Mouse (Mus musculus): ENCODE results near the gene Micall1. TPM values are rescaled to one million over a fixed set of nuclear protein-coding genes. Genes with fewer than 3 reads are reported as not detected.

Micall1 gene
- total and polyA plus RNA-seq, 2 experiments from 2014 or later: 10.3 to 35.5 TPM

DNA sequence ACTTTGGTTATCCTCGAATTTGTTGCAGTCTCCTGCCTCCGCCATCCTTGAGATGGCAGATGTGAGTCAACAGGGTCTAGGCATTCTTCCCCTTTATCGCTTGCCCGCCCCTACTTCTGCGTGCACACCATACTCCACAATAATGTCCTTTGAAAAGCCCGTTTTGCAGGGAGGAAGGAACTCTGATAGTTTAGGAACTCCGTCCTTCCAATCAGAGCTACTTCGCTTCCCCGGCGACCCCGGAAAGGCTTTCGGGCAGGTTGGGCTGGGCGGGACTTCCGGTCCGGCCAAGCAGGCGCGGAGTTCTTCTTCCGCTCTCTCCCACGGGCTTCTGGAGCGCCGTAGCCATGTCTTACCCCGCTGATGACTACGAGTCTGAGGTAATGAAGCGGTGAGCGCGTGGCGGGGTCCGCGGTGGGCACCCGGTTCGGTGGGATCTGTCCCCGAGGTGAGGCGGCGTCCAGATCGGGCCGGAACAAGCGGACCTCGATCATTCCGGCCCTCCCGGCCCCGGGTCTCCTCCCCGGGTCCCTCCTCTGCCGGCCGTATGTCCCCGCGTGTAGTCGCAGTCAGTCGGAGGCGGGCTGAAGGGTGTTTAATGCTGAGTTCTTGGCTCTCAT, 33.7 kb upstream of the Micall1 start, which contains the start of gene Eif3l:
Gene Eif3l (plus strand): TSS at position 267 of the 620 bp plus-strand sequence.
- Histone ChIP-seq H3K4me1 (ENCODE audit: insufficient read depth, low read length) (no peaks in the 10 kb centered on the region), H3K4me2 (ENCODE audit: low read depth, low read length, poor library complexity, severe bottlenecking) (peak within 1 kb of the TSS; percentile 86), H3K4me3 (ENCODE audit: low read depth, low read length) (peak within 1 kb of the TSS; percentile 68), H3K27me3 (ENCODE audit: insufficient read depth, low read length) (no peaks in the 10 kb centered on the region), H3K36me3 (ENCODE audit: insufficient read depth, low read length) (peaks cover 24% of the 10 kb centered on the region), H3K9me3 (ENCODE audit: low read length) (no peaks in the 10 kb centered on the region), H3K27ac (ENCODE audit: low read depth, low read length) (peak within 1 kb of the TSS; percentile 49), H3K9ac (replicated peaks; ENCODE audit: low read length, poor library complexity, severe bottlenecking) (peak within 1 kb of the TSS; percentile 63)
- TF ChIP-seq CTCF (IDR thresholded peaks at IDR 0.05): peak; percentile 43
- peak; percentile 86 for DNase-seq (ENCODE audit: low spot score)
- ATAC-seq (ENCODE audit: low FRiP score): peak; percentile 81; the same call in 1 of the 2 replicates
- WGBS: under 1% methylated on average over 49 of the region's 49 CpGs

DNA sequence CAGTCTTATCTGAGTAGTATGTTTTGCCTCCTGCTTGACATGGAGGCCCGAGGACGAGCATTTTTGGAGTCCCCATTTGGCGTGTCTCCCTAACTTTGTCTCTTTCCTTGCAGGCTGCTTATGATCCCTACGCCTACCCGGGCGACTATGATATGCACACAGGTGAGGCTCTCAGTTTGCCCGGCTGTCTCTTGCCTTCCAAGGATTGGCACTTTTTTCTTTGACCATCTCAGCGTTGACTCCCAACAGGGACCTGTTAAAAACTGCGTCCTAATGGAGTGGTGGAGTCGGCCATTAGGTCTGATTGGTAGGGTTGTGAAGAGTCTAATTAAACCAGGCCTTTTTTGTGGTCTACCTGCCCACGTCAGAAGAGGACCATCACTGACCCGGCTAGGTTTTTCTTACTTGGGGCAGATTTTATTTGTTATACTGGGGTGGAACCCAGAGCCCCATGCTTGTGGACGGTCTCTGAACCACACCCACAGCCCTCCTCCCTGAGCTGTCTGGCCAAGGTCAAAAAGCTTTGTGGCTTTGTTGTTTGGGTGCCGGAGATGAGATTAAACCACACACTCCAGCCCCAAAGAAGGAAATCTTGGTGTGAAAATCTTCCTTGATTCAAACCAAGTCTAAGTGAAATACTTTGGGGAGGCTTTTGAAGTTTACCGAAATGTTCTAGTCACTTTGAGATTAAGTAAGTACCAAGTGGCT, 32.9 kb upstream of the Micall1 start:
- Histone ChIP-seq H3K27me3 (ENCODE audit: insufficient read depth, low read length) (no peaks in the 10 kb centered on the region), H3K27ac (ENCODE audit: low read depth, low read length) (0 out of 2 replicates have a peak overlapping the region, but pooled peaks have one; percentile 49), H3K9me3 (ENCODE audit: low read length) (no peaks in the 10 kb centered on the region), H3K4me1 (ENCODE audit: insufficient read depth, low read length) (no peaks in the 10 kb centered on the region), H3K36me3 (ENCODE audit: insufficient read depth, low read length) (peaks cover 27% of the 10 kb centered on the region), H3K4me2 (ENCODE audit: low read depth, low read length, poor library complexity, severe bottlenecking) (peak overlapping the region; percentile 86), H3K4me3 (ENCODE audit: low read depth, low read length) (peak overlapping the region; percentile 68), H3K9ac (replicated peaks; ENCODE audit: low read length, poor library complexity, severe bottlenecking) (peak overlapping the region; percentile 63)
- TF ChIP-seq CTCF (IDR thresholded peaks at IDR 0.05): no peak
- 45% methylated on average over 15 of the region's 15 CpGs for WGBS
- ATAC-seq (ENCODE audit: low FRiP score): no peak
- DNase-seq (ENCODE audit: low spot score): no peak

DNA sequence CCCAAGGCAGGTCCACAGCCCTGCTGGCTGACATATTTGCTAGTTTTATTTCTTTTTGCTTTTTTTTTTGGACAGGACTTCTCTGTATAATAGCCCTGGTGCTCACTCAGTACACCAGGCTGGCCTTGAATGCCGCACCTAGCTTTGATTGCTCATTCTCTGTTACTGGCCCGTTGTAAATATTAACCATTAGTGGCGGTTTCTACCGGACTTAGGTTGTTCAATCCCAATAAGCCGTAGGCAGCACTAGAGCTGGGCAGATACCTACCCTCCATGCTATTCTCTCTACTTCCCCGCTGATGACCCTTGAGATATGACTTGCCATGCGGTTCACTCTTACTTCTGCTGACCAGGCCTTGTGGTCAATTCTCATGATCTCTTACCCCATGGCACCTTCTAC, 29.1 kb upstream of the Micall1 start:
- Histone ChIP-seq H3K4me3 (ENCODE audit: low read depth, low read length) (no peak overlapping the region), H3K27me3 (ENCODE audit: insufficient read depth, low read length) (no peaks in the 10 kb centered on the region), H3K4me1 (ENCODE audit: insufficient read depth, low read length) (no peaks in the 10 kb centered on the region), H3K9ac (replicated peaks; ENCODE audit: low read length, poor library complexity, severe bottlenecking) (no peak overlapping the region), H3K9me3 (ENCODE audit: low read length) (no peaks in the 10 kb centered on the region), H3K36me3 (ENCODE audit: insufficient read depth, low read length) (peaks cover 60% of the 10 kb centered on the region), H3K4me2 (ENCODE audit: low read depth, low read length, poor library complexity, severe bottlenecking) (no peak overlapping the region), H3K27ac (ENCODE audit: low read depth, low read length) (no peak overlapping the region)
- TF ChIP-seq CTCF (IDR thresholded peaks at IDR 0.05): no peak
- 96% methylated on average over 7 of the region's 7 CpGs for WGBS
- DNase-seq (ENCODE audit: low spot score) (no peak), ATAC-seq (ENCODE audit: low FRiP score) (no peak)

DNA sequence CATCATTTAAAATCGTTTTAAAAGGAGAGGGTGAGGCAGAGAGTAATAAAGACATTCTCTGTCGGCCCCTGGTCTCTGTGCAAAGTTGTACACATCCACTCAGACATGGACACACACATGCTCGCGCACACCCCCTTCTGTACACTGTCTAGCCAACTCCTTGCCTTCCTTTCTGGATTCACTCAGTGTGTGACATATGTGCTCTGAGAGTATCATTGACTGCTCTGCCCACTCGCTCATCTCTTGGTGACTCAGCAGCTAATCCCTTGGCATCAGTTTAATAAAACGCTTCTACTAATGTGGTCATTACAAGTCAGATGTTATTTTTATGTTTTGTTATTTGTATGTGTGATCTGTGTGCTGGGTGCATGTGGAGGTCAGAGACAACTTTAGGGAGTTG, 16.4 kb upstream of the Micall1 start:
- DNase-seq (ENCODE audit: low spot score): no peak
- ATAC-seq (ENCODE audit: low FRiP score): no peak
- no peak for TF ChIP-seq CTCF (IDR thresholded peaks at IDR 0.05)
- Histone ChIP-seq H3K9me3 (ENCODE audit: low read length) (no peaks in the 10 kb centered on the region), H3K4me3 (ENCODE audit: low read depth, low read length) (no peak overlapping the region), H3K4me1 (ENCODE audit: insufficient read depth, low read length) (no peaks in the 10 kb centered on the region), H3K4me2 (ENCODE audit: low read depth, low read length, poor library complexity, severe bottlenecking) (no peak overlapping the region), H3K36me3 (ENCODE audit: insufficient read depth, low read length) (peaks cover 59% of the 10 kb centered on the region), H3K27ac (ENCODE audit: low read depth, low read length) (no peak overlapping the region), H3K9ac (replicated peaks; ENCODE audit: low read length, poor library complexity, severe bottlenecking) (no peak overlapping the region), H3K27me3 (ENCODE audit: insufficient read depth, low read length) (no peaks in the 10 kb centered on the region)
- 94% methylated on average over 6 of the region's 6 CpGs for WGBS

DNA sequence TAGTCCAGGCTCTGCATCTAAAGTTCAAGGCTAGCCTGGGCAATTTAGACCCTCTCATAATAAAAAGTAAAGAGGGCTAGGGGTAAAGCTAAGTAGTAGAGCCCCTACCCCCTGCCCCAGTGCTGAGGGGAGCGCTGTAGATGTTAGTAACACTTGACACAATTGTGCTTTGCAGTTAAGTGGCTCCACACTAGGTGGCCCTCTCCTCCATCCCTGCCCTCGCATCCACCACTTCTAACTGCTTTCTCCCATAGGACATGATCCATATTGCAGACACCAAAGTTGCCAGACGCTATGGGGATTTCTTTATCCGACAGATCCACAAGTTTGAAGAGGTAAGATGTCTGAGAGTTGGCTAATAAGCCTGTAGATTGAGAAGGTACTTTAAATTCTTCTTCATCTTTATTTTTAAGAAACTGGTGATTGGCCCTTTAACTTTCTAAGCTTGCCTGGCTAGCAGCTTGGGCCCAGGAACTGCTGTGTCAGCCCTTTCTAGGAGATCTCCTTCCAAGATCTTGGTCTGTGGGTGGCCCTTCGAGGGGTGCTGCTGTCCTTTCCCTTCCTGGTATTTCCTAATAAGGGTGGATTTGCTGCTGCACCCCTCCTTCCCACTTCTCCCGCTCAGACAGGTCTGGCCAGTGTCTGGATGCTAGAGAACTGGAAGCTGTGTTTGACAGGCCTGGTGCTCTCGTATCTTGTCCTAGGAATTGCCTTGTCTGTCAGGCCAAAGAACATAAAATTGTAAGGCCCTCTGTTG, 15.4 kb upstream of the Micall1 start:
- no peak for ATAC-seq (ENCODE audit: low FRiP score)
- H3K4me3 ChIP-seq (ENCODE audit: low read depth, low read length): no peak overlapping the region
- H3K27me3 ChIP-seq (ENCODE audit: insufficient read depth, low read length): no peaks in the 10 kb centered on the region
- no peak overlapping the region for H3K4me2 ChIP-seq (ENCODE audit: low read depth, low read length, poor library complexity, severe bottlenecking)
- DNase-seq (ENCODE audit: low spot score): peak; percentile 47
- no peak overlapping the region for H3K9ac ChIP-seq (replicated peaks; ENCODE audit: low read length, poor library complexity, severe bottlenecking)
- peak; percentile 63 for TF ChIP-seq CTCF (IDR thresholded peaks at IDR 0.05)
- 72% methylated on average over 7 of the region's 7 CpGs for whole genome bisulfite sequencing
- no peaks in the 10 kb centered on the region for H3K9me3 ChIP-seq (ENCODE audit: low read length)
- H3K4me1 ChIP-seq (ENCODE audit: insufficient read depth, low read length): no peaks in the 10 kb centered on the region
- no peak overlapping the region for H3K27ac ChIP-seq (ENCODE audit: low read depth, low read length)
- peaks cover 57% of the 10 kb centered on the region for H3K36me3 ChIP-seq (ENCODE audit: insufficient read depth, low read length)

Data from midbrain, postnatal 0 days (tissue).